Mouse (Mus musculus) frontal cortex, postnatal 25 days (tissue): ENCODE results near the gene Efemp1.

Experiments used
- DNase-seq, 2 experiments: peaks; one replicate each; pipeline ENCODE4 v3.0.0; 2022; ENCODE audit warnings: low spot score in 2 of 2

Efemp1 gene

DNA sequence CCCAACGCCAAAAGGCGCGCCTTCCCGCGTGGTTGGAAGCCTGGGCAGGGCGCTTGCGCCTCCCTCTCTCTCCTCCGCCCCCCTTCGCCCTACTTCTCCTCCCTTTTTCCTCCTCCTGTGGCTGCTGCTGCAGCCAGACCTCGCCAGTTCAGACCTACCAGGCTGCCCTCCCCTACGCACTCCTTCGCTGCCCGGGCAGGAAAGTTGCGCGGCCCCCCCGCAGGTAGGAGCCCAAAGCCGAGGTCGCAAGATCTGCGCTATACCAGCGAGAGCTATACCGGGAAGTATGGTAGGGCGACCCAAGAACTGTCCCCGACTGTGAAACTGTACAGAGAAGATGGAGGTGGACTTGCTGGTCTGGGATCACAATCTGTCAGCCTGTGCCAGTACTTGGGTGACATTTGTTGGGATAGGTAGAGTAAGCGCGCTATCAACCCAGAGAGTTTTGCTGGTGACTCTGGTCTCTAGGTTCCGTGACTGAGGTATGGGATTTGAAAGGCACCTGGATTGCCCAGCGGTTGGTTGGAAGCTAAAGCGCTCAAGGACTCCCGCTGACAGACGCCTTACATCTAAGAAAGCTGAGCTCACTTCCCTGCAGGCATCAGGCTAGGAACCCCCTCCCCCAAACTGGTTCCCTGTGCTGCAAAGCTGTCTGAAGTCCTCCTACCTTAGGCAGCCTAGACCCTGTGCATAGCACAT, at the start of gene Efemp1:
TSS of gene Efemp1 (plus strand) at position 103 of the 699 bp plus-strand sequence.
- DNase-seq = no peak

GRCm38 (mm10) chr11:28808685-28809084, 44.3 kb upstream of the Efemp1 start:
- DNase-seq = no peak

GRCm38 (mm10) chr11:28811874-28812273, 41.1 kb upstream of the Efemp1 start:
- DNase-seq = no peak

GRCm38 (mm10) chr11:28812564-28812963, 40.4 kb upstream of the Efemp1 start:
- no peak for DNase-seq

DNA sequence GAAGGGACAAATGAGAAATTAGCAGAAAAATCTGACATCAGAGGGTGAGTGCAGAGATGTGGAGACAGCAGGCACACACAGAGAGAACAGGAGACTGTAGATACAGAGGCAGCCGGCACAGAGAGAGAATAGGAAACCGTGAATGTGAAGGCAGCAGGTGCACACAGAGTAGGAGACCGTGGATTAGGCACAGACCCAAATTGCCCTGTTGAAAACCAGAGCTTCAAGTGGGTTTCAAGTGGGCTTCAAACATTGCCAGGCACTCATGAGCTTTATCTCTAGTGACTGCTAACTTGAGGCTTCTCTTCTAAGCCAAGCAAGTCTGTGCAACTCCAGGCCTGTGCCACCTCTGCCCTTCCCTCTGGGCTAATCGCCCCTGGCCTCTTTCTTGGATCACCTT, 35.6 kb upstream of the Efemp1 start:
- DNase-seq = no peak

DNA sequence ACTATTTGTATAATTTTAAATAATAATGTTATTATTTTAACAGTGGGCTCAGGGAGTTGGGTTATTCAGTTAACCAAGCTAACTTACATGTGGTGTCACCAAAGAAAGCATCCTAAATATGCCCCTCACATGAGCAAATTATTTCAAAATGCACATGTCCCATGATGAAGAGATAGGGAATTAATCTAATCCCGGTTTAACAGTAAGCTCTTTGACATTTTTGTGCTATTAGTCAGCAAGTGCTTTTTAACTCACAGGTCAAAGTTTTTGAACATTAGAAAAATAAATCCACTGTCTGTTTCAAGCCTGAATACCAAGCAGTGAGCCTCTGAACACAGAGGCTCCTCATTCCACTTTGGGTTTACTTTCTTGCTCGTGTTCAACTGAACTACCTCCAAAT, 26.1 kb upstream of the Efemp1 start:
- DNase-seq = no peak

GRCm38 (mm10) chr11:28833809-28834208, 19.2 kb upstream of the Efemp1 start:
- DNase-seq = no peak

GRCm38 (mm10) chr11:28835141-28835540, 17.9 kb upstream of the Efemp1 start:
- DNase-seq = no peak

DNA sequence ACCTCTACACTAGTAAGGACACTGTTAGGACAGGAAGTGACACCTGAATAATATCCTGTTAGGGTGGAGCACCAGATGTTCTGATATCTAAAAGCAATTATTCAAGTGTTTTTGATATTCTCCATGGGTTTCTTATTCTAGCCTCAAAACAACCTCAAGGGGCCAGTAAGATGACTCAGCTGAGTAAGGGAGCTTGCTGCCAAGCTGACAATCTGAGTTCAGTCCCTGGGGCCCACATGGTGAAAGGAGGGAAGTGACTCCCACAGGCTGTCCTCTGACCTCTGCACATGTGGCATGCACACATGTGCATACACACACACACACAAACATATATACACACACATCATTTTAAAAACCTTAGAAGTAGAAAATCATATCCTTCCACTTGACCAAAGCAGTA, 3.2 kb upstream of the Efemp1 start:
- DNase-seq = no peak

DNA sequence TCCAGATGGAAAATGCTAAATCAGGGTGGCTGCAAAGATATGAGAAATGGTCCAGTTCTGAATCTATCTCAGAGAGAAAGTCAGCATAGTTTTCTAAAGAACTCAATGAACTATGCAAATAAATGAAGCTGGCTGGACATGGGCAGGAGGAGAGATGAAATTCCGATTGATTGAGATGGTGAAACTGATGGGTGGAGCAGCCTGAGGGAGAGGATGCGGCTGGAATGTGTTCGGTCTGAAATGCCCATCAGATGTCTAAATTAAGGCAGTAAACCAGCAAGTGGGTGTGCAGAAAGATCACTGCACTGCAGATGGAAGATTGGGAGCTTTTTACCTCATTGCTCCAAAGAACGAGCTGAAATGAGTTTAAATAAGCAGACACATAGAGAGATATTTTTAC, 1.4 kb upstream of the Efemp1 start:
- no peak for DNase-seq

- DNase-seq = no peak
Observed at GRCm38 (mm10) chr11:28852361-28852919, 564 bp upstream of the Efemp1 start.

- DNase-seq = no peak
Observed at GRCm38 (mm10) chr11:28859125-28859524, 6.1 kb downstream of the Efemp1 start.

- DNase-seq = no peak
Observed at GRCm38 (mm10) chr11:28869129-28869528, 16.1 kb downstream of the Efemp1 start.

- no peak for DNase-seq
Observed at GRCm38 (mm10) chr11:28881381-28881976, 28.5 kb downstream of the Efemp1 start.

- DNase-seq = no peak
Observed at GRCm38 (mm10) chr11:28883106-28883505, 30.1 kb downstream of the Efemp1 start.

DNA sequence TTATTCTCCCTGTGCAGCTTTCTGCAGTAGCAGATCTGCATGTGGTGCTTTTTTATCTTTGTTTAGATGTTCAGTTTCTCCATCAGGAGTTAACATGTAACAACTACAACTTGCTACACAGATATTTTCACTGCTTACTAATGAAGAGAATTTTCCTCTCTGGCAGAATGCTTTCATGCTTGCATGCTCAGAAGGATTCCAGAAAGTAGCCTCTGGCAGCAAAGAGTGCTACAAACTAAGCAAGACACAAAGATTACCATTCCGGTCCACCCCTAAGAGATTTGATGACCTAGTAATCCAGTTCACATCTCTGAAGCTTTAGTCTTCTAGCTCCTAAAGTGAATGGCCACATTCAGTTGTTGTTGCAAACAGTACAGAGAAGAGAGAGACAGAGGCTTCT, 36.5 kb downstream of the Efemp1 start:
- no peak for DNase-seq

DNA sequence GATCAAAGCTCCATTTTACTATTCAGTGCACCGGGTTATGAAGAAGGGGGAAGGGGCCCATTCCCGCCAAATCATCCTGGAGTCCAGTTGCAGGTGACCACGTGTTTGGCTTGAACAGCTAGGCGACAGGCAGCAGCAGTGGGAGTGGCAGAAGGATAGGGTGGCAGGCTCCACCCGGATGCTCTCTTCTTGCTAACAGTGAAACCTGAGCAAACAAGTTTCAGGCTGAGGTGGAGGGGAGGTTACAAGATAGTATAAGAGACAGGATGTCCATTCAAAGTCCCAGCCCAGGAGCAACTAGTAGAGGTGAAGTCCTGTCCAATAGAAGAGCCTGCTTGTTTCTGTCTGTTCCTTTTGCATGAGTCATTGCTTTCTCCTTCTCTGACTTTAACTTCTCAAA, 38.5 kb downstream of the Efemp1 start:
- DNase-seq = no peak

DNA sequence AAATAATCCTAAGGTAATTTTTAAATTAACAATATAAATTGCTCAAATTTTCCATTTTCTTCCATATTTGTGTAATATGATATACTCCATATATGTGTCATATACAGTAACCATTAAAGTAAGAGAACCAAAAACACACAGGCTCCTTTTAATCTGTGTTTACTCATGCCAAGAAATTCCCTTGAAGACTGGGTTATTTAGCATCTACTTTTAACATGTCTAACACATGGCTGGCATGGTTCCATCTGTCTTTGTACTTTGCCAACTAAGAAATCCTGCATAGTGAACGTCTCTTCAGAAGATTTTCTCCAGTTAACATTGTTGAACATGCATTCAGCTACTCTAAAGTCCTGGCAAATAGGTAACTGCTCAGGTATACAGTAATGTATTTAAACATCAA, 46.4 kb downstream of the Efemp1 start:
- DNase-seq = no peak

GRCm38 (mm10) chr11:28904596-28904995, 51.6 kb downstream of the Efemp1 start:
- DNase-seq = no peak

DNA sequence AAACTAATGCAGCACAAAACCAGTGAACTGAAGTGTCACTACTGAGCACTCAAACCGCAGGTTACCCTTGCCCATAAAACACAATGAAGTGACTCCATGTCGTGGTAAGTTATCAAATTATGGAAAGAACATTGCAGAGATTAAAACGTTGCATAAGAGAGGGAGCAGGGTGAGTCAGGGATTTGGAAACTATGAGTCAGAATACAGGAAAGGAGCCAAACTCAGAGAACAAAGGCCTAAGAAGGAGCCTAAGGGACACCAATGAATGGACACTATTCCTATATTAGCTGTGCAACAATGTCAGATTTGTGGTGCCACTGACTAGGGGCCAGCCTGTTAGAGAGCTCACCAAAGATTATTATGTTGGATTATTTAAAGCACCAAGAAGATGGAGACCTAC, 53.3 kb downstream of the Efemp1 start:
- no peak for DNase-seq

DNA sequence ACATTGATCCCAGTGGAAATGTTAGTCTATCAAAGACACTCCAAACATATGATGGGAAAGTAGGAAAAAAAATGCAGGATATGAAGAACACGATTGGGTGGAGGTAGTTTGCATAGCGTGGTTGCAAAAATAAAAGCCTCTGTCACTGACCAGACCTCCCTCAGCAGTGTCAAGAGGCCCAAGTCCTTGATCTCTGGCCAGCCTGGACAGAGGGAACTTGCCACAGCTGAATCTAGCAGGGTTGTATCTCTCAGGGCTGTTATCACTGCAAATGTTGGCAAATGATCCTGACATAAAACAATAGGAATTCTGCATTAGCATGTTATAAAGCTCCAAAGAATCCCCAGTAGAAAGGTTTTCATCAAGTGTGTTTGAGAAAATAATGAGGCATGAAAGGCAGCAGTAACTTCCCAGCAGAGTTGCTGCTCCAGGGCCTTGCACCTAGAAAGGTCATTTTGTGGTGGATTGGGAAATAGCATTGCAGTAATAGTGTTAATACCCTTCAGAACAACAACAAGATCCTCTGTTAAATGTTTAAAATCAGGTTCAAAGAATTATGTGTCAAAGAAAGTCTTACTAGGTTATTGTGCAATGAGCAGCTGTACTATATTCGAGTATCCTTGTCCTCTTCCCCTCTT, 56.0 kb downstream of the Efemp1 start:
- DNase-seq = no peak

- DNase-seq = no peak
Observed at GRCm38 (mm10) chr11:28912469-28913138, 59.6 kb downstream of the Efemp1 start.
